Mouse (Mus musculus): ENCODE data around the gene Mmp11. TPM values are rescaled to one million over a fixed set of nuclear protein-coding genes. Genes with fewer than 3 reads are reported as not detected.

Gene Mmp11
- total RNA-seq, 2 experiments from 2014 or later, result 2.5 to 2.8 TPM

- peak within 1 kb of the TSS; percentile 86 for H3K27ac ChIP-seq
- TF ChIP-seq CTCF (IDR thresholded peaks at IDR 0.05), result no peak
- peak within 1 kb of the TSS; percentile 84 for H3K4me3 ChIP-seq
- no peak for DNase-seq
- intact Hi-C loops (cut with DNase I), result no loop called here
These were observed 3.4 kb downstream of the Mmp11 start, which contains the start of gene Chchd10 for GRCm38 (mm10) chr10:75932891-75933290. TSS of gene Chchd10 (plus strand) at chr10:75933130.

GRCm38 (mm10) chr10:75932081-75932678 is 4.1 kb downstream of the Mmp11 start:
- no peak for TF ChIP-seq CTCF (IDR thresholded peaks at IDR 0.05)
- Histone ChIP-seq H3K27ac (peak overlapping the region; percentile 86), H3K4me3 (peak overlapping the region; percentile 84)
- DNase-seq, result peak; percentile 78
- intact Hi-C loops (cut with DNase I), result no loop called here

DNA sequence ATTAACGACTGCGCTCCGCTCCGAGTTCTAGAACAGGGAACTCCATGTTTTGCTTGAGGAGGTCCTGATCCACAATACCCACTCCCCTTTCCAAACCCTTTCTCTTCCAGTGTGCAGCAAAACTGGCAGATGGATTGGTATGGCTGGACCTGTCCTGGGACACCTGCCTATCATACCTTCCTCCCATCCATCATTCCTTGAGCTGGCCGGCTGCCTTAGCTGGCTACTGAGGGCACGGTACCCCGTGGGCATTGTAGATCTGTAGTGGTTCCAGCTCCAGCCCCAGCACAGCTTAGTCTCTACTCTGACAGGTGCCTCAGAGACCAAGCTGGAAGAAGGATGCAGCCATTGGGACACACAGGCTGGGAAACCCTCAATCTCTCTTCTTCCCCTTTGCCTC is 5.0 kb downstream of the Mmp11 start:
- no peak for DNase-seq
- H3K27ac ChIP-seq, result peak overlapping the region; percentile 86; the same call in 1 of the 2 replicates
- TF ChIP-seq CTCF (IDR thresholded peaks at IDR 0.05), result no peak
- intact Hi-C loops (cut with DNase I), result no loop called here
- peak overlapping the region; percentile 84 for H3K4me3 ChIP-seq

DNA sequence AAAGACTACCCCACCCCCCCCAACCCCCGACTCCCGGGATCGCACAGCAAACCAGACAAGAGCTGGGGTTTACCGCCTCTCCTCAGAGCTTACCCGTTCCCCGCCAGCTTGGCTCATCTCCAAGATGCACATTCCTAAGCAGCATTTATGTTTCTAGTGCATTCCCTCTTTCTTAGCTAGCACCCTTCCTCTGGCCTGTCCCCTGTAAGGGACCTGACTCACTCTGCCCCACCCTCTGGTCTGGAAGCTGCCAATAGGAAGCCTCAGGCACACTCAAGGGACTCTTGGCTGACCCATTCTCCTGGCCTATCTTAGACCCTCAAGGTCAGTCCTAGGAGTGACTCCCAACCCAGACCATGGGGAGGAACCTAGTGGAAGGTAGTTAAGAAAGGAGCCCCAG is 6.0 kb downstream of the Mmp11 start:
- no peak for DNase-seq
- no peak for TF ChIP-seq CTCF (IDR thresholded peaks at IDR 0.05)
- H3K4me3 ChIP-seq, result peak overlapping the region; percentile 23; the same call in 1 of the 2 replicates
- intact Hi-C loops (cut with DNase I), result no loop called here
- no peak overlapping the region; the same call in 1 of the 2 replicates for H3K27ac ChIP-seq

- Histone ChIP-seq H3K4me3 (no peak overlapping the region), H3K27ac (no peak overlapping the region)
- DNase-seq, result no peak
- intact Hi-C loops (cut with DNase I), result no loop called here
- no peak for TF ChIP-seq CTCF (IDR thresholded peaks at IDR 0.05)
These were observed 9.9 kb downstream of the Mmp11 start for GRCm38 (mm10) chr10:75926396-75926795.

DNA sequence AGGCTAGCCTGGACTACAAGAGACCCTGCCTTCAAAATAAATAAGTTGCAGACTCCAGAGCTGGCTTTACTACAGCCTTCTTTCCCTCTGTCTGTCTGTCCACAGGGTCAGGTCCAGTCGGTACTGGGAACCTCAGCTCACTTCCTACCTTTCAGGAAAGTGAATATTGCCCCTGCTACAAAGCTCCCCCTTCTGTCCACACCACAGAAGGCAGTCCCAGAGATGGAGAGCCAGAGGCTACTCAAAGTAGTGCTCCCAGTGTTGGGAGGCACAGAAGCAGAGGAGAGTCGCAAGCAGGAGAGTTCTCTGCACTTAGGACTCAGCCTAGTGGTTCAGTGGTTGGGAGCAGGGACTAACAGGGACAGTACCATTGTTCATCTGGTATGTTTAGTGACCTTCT is 12.0 kb downstream of the Mmp11 start:
- peak; percentile 45 for DNase-seq
- intact Hi-C loops (cut with DNase I), result no loop called here
- Histone ChIP-seq H3K27ac (no peak overlapping the region), H3K4me3 (no peak overlapping the region)
- peak; percentile 52 for TF ChIP-seq CTCF (IDR thresholded peaks at IDR 0.05)

DNA sequence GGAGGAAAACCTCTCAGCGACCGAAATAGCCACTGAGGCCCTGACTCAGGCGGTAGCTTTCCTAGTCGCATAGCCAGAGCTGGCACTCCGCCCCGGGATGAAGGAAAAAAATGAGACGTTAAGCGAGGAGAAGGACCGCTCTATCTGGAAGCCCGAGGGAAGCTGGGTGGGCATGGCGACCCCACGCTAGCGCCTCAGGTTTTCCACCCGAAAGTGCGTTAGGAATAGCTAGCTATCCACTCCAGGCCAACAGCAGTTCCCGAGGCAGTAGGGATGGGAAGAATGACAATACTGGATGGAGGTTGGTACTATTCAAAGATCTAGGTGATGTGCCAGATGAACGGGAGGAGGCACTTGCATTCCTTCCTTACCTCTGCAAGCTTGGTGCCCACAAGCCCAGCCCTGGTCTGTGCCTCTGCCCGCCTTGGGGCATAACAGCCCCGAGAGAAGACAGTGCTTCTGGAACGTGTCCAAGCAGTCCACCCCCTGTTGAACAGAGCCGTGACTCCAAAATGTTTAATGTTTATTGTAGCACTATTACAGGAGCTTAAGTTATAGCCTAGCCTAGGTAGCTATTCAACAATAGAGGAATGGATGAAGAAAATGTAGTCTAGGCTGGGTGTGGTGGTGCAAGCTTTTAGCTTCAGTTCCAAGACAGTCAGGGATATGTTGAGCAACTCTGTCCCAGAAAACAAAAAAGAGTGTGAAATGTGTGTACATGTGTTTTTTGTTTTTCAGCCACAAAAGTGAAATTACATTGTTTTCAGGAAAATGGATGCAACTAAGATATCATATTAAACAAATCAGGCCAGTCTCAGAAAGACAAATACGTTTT is 14.4 kb downstream of the Mmp11 start:
- H3K4me3 ChIP-seq, result peak overlapping the region; percentile 99
- intact Hi-C loops (cut with DNase I), result no loop called here

DNA sequence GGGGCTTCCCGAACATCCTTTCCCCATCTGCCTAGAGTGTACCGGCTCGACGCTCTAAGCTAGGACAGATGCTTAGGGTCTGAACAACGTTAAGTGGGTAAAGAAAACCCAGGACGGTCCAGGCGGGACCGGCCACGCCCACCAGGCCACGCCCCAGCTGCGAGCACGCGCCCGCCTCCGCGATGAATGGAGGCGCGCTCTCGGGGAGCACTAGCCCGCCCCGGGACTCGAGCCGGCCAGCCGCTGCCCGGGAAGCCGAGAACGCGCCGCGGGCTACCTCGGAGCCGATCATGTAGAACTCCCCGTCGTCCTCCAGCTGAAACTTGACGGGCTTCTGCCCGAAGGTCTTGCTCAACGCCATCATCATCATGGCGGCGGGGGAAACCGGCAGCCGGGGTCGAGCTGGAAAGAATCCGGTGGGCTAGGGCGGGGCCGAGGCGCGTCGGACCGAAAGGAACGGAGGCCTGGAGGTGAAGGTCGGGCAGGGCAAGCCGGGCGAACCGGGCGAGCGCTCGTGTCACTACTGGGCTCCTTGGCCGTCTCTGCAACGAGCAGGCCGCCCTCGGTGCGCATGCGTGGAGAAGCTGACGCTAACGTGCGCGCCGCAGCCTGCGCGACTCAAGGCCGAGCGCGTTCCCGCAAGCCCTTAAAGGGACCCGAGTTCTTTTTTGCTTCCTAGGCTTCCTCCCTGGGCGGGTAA is 15.1 kb downstream of the Mmp11 start, which contains the start of gene Smarcb1:
Gene Smarcb1, minus strand, starts transcription at position 592 of the 700 bp plus-strand sequence.
- no peak for TF ChIP-seq CTCF (IDR thresholded peaks at IDR 0.05)
- intact Hi-C loops (cut with DNase I), result no loop called here
- Histone ChIP-seq H3K27ac (peak within 1 kb of the TSS; percentile 96), H3K4me3 (peak within 1 kb of the TSS; percentile 99)
- peak; percentile 97 for DNase-seq

More for the DNA sequence above, 14.4 kb downstream of the Mmp11 start:
- peak overlapping the region; percentile 96 for H3K27ac ChIP-seq
- no peak for DNase-seq
- TF ChIP-seq CTCF (IDR thresholded peaks at IDR 0.05), result no peak

DNA sequence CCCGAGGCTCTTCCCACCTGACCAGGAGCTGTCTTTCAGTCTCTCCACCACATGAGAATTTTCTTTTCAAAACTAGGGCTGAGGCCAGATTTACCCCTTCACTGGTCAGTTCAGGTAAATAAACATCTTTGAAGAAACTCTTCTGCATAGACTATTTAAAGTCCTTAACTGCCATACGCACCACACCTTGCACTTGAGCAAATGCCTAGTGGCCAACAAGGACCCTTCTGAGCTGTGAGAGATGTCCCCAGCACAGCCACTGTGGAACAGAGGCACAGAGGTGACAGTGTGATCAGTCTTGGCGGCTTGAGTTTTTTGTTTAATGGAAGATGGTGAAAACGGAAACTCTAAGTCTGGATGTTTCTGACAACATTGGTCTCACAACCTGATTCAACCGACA is 17.3 kb downstream of the Mmp11 start:
- no peak for DNase-seq
- H3K4me3 ChIP-seq, result no peak overlapping the region
- intact Hi-C loops (cut with DNase I), result no loop called here
- TF ChIP-seq CTCF (IDR thresholded peaks at IDR 0.05), result no peak
- no peak overlapping the region for H3K27ac ChIP-seq

- TF ChIP-seq CTCF (IDR thresholded peaks at IDR 0.05), result no peak
- intact Hi-C loops (cut with DNase I), result loop anchor here (2.0 kb wide), 1 partner anchor 18 kb away; no protein-coding TSS in a partner anchor
- H3K27ac ChIP-seq, result 0 out of 2 replicates have a peak overlapping the region, but pooled peaks have one; percentile 21
These were observed 19.5 kb downstream of the Mmp11 start for GRCm38 (mm10) chr10:75916840-75917239.

GRCm38 (mm10) chr10:75915557-75915956 is 20.7 kb downstream of the Mmp11 start:
- peak overlapping the region; percentile 53 for H3K27ac ChIP-seq
- no peak for TF ChIP-seq CTCF (IDR thresholded peaks at IDR 0.05)
- intact Hi-C loops (cut with DNase I), result no loop called here
- H3K4me3 ChIP-seq, result peak overlapping the region; percentile 45; the same call in 1 of the 2 replicates
- DNase-seq, result no peak

More at GRCm38 (mm10) chr10:75916840-75917239, 19.5 kb downstream of the Mmp11 start:
- no peak overlapping the region for H3K4me3 ChIP-seq
- no peak for DNase-seq

DNA sequence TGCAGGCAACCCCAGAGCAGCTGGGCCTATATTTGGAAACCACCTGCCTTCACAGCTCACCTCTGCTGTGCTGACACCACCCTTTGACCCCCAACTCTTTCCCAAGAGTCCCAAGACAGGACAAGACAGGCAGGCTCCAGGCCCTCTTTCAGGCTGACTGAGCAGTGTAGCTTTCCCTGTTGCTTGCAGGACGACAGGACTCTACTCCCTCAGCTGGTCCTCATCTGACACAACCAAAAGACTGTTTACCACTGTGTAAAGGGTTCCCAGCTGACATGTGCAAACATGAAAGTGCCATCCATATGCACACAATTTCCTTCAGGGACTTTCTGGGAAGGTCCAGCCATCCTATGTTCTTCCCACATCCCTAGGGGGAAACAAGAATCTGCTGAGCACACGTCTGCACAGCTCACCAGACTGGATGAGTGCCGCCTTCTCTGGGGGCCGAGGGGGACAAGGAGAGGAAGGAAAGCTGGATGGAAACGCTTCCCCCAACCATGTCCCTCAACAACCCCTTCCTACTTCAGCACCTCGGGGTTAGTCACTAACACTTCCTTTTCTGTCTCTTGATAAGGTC is 23.2 kb downstream of the Mmp11 start:
- Histone ChIP-seq H3K27ac (peak overlapping the region; percentile 41), H3K4me3 (no peak overlapping the region)
- no peak for TF ChIP-seq CTCF (IDR thresholded peaks at IDR 0.05)
- DNase-seq, result no peak
- intact Hi-C loops (cut with DNase I), result no loop called here
